Mouse (Mus musculus): ENCODE data around the gene B3galt1. TPM values are rescaled to one million over a fixed set of nuclear protein-coding genes. Genes with fewer than 3 reads are reported as not detected.

The B3galt1 gene
- total RNA-seq (2015; ENCODE audit: low replicate concordance), result not detected in 2 replicates
- not detected in 2 replicates for total RNA-seq (2017; ENCODE audit: low replicate concordance)

DNA sequence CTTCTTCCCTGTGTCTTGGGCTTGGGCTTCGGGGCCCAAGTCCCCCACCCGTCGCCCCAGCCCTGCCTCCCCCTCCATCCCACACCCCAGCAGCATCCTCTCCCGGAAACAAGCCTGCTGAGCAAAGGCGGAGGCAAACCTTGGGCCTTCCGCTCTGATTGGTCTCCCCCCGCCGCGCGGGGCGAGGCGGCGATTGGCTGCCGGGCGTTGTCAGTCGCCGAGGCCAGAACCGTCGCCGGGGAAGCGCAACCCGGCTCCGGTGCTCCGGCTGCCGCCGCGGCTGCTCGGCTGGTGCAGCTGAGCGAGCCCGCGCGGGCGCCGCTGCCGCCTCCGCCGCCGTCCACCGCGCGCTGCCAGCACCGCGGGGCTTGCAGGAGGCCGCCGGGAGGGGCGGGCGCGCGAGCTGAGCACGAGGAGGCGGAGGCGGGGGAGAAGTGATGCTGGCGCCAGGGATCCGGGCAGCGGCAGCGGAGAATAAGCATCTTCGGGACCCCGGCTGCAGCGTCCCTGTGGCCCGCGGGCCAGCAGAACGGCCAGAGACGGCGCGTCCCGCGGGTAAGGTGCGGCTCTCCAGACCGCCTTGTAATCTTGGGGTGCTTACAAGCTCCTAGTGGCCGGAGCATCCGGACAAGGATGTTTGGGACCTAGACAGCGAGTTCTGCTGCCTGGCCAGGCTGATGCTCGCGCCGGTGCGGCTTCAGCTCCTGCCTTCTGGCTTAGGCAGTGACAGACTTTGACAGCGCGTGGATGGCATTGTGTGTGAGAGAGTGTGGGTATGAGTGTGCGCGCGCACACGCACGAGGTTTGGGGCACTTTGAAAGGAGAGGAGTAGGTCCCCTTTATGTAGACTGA is at the start of gene B3galt1:
B3galt1 (plus strand) TSS at position 392 of the 852 bp plus-strand sequence.
- ATAC-seq (replicated peaks; ENCODE audit: low FRiP score, poor library complexity, severe bottlenecking), result no peak

DNA sequence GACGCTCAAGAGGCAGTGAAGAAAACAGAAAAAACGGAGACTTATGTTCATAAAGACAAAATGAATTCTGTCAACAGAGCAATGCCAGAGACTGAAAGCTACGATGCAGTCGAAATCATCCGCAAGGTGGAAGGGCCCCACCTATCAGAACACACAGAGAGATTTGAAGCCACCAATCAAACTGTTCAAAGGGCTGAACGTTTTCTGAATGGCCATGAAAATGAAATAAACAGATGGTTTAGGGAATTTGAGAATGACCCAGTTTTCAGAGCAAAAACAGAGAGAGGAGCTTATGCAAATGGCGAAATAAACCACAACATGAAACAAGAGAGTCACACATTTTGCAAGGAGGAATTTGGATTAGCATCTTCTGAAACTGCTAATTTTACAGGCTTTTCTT is 49.3 kb upstream of the B3galt1 start:
- no peak for ATAC-seq (replicated peaks; ENCODE audit: low FRiP score, poor library complexity, severe bottlenecking)

DNA sequence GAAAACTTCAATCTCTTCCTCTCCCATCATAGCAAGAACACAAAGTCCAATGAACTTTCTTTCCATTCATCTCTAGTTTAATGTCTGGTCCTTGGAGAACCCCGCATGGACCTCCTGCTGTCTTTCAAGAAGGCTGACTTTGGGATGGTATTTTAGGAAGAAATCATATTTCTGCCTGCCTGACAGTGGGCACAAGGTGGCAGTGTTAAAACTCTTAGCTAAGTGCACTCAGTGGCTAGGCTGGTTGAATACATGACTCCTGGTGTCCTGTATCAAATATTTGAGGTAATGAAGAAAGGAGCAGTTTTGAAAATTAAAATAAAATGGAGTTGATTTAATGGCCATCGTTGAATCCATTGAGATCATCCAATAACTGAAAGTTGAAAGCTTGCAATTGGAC is 30.3 kb upstream of the B3galt1 start:
- no peak for ATAC-seq (replicated peaks; ENCODE audit: low FRiP score, poor library complexity, severe bottlenecking)

DNA sequence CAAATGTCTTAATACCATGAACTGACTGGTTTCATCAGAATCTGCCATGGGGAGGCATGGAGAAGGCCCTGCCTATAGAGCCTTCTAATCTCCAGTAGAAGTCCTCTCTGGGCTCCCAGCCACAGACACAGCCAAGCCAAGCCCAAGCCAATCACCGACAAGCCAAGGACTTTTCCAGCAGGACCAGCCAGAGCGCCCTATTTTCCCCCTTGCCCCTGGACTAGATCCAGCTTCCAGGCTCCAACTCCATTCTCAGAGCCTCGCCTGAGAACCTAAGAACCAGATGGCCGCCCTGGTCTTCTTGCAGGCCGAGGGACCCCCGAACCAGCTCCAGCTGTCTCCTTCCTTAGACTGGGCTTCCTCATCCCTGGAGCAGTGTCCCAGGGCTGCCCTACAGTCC is 26.2 kb upstream of the B3galt1 start:
- ATAC-seq (replicated peaks; ENCODE audit: low FRiP score, poor library complexity, severe bottlenecking), result no peak

DNA sequence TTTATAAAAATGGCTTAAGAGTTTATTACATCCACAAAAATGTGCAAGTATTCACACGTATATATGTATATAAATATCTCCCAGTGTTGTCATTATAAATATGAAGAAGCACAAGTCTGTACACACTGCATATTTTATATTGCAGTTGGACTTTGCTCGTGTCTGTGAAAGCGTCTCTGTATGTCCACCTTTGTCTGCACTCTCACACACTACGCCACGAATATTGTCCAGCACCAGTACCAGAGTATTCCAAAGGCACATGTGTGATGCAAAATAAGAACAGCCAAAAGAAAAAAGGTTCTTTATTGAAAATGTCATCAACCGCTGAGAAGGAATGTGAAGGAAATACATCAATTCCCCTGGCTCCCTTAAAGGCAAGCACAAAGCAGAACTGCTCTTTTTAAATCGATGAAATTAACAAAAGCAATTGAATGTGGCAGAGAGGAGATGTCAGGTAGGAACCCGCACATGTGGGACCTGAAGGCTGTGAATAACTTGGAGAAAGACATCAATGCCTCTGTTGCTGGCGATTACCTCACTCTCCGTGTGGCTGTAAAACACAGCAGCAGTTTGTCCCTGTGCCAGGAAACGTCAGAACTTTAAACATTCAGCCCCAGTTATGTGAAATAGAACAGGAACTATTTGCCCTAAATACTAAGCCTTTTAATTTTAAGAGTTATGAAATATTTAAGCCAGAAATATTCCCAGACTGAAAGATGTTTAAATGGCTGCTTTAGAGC is 23.5 kb upstream of the B3galt1 start:
- ATAC-seq (replicated peaks; ENCODE audit: low FRiP score, poor library complexity, severe bottlenecking), result no peak

DNA sequence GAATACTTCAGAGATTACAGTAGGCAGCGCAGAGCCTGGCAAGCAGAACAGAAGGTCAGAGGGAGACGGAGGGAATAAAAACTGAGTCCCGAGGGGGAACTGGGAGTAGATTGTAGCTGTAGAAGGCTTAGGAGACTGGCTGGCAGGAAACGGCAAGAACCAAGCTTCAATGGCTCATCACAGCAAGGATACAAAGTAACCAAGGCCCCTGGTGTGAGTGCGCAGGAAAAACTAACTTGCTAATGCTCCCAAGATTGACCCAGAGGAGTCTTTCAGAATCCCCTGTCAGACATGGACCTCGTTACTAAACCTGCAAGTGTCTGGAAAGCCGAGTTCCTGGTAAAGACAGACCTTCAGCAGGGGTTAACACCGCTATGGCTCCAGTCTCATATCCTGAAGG is 21.2 kb upstream of the B3galt1 start:
- ATAC-seq (replicated peaks; ENCODE audit: low FRiP score, poor library complexity, severe bottlenecking), result no peak

DNA sequence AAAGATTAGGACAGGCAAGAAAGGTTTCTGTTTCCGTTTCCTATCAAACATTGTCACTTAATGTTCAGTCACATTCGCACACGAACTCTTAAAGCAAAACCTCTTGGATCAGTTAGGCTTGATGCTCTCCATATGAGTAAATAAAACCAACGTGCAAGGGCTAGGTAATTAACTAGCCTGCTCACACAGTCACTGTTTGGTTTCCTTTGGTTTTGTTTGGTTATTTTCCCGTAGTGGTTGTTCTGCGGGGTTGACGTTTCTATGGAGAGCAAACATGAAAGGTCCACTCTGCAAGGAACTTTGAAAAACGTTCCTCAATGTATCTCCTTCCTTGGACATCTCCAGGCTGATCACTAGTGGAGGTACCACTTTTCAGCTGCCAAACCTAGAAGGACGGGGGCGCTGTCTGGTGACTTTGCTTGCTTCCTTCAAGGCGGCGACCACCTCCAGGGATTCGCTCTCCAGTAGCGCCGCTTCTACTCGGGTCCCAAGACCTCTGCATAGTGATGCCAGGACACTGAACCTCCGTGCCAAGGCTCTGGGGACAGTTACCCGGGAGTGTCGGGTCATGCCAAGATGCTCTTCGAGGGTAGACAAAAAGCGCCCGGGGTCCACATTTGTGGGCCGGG is 706 bp upstream of the B3galt1 start:
- ATAC-seq (replicated peaks; ENCODE audit: low FRiP score, poor library complexity, severe bottlenecking), result no peak

DNA sequence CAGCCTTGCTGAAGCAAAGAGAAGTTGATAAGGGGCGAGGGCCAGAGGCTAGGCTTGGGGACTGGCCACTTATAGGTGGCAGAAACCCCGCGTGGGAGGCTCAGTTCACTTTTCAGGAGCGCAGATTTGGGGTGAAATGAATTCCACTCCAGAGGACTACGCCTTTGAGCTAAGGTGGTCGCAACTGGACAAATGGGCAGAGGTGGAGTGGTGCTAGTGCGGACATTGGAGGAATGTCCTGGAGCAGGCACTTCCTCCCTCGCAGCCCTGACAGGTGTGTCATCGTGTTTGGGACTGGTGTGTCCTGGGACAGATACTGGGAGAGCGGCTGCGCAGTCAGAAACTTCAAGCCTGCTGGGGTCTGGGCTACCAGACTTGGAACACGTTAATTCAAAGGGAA is 895 bp downstream of the B3galt1 start:
- no peak for ATAC-seq (replicated peaks; ENCODE audit: low FRiP score, poor library complexity, severe bottlenecking)

DNA sequence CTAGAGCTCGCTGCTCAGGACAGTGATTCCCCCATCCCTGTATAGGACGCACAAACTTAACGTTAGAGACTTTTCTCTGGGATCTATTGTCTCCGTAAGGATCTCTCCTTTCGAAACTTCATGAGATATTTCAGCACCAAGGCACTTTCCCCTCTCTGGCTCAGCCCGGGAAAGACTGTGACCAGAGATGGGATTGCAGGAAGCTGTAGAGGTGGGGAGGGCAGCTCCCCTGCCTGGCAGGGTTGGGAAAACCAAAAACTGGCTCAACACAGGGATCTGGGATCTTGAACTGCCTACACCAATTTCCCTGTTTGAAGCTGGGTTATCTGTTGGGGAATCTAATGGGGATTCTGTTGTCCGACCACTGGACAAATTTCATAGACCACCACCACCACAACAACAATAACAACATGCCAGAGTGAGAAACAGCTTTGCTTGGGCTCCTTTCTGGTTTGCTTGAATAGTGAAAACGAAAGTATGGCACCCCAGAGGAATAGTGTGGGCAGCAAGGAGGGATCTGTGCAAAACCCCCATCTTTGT is 1.5 kb downstream of the B3galt1 start:
- no peak for ATAC-seq (replicated peaks; ENCODE audit: low FRiP score, poor library complexity, severe bottlenecking)

DNA sequence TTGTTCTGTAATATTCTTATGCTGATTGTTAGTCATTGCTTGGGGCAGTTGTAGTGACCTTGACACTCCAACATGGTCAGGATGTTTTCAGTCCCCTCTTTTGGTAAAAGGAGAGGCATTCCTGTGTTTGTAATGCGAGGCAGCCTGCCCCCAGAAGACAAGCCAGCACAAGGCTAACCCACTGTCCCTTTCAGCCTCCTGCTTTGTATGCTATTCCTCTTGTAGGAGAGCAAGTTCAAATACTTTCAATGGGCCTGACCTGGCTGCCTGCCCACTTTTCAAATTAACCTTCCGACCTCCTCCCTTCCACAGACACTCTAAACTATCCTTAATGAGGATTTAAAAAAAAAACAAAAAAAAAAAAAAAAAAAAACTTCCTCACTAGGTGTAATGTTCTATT is 11.0 kb downstream of the B3galt1 start:
- ATAC-seq (replicated peaks; ENCODE audit: low FRiP score, poor library complexity, severe bottlenecking), result no peak

DNA sequence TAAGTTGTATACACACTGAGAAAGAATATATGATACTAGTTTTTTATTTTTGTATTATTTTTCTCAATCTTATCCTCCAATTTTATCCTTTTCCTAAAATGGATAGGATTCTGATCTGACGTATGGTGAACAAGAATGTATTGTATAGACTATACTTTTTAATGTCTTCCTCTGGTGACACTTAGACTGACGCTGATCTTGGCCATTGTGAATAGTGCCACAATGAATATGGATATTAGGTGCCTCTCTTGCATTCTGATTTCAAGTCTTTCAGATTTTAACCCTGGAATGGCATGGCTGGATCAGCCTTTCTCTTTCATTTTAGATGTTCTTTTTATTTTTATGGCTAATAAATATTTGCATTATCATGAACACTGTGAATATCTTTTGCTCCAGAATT is 17.4 kb downstream of the B3galt1 start:
- no peak for ATAC-seq (replicated peaks; ENCODE audit: low FRiP score, poor library complexity, severe bottlenecking)

DNA sequence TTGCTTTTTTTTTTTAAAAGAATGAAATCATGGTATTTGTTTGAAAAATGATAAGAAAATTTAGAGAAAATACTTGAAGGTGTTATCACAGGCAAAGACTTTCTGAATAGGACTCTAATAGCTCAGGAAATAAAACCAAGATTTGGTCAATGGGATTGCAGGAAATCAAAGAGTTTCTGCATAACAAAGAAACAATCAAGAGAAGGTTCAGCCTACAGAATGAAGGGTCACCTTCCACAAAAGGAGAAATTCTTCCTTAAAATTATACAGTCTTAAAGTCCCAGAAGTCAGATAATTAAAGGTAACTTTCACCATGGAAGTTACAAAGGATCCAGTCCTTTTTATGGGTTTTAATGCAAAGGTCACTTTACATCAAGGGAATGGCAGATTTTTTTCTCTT is 24.7 kb downstream of the B3galt1 start:
- no peak for ATAC-seq (replicated peaks; ENCODE audit: low FRiP score, poor library complexity, severe bottlenecking)

DNA sequence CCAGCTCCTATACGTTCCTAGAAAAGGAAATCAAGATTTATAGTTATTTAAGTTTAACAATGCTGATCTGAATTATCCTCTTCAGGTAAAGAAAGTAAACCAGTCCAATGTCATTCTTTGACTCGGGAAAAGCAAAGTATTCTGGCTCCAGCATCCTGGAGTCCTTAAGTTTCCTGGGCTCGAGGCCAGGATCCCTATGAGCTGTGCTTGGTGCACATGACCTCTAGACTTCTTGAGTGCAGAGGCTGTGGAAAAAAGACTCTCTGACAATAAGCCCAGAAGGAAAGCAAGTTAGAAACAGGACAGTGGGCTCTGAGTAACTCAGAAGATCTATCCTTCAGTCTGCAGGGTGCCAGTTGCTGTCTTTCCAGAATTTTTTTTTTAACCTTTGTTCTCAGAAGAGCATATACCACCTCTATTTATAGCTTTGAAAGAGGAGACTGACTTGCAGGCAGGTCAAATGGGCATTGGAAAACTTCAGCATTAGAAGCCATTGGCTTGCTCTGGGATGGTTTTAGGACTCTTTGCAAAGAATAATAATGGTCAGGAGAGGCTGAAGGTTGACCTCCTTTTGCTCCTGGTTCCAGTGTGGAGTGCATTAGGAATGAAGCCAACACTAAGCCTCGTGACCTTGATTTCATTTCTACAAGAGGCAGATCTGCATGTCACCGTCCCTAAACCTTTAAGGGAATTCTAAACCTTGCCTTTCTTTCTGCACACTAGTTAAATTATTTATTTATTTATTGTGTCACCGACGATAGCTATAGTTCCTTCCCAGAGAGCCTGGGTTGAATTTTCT is 26.4 kb downstream of the B3galt1 start:
- ATAC-seq (replicated peaks; ENCODE audit: low FRiP score, poor library complexity, severe bottlenecking), result no peak

DNA sequence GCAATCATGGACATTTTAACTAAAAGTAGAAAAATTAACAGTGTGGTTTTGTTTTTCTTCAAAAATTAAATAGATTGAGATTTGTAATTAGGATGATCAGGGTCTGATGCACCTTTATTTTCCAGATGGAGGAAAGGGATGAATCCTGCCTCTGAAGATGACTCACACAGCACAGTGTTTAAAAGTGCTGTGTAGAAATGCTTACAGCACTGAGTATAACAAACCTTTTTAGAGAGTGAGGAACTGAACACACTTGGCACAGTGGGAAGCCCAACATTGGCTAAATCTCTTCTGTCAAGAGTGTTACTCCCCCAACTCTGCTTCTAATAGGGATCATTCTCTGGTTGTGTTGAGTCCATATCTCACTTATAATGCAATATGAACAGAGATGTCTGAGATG is 57.2 kb downstream of the B3galt1 start:
- no peak for ATAC-seq (replicated peaks; ENCODE audit: low FRiP score, poor library complexity, severe bottlenecking)

DNA sequence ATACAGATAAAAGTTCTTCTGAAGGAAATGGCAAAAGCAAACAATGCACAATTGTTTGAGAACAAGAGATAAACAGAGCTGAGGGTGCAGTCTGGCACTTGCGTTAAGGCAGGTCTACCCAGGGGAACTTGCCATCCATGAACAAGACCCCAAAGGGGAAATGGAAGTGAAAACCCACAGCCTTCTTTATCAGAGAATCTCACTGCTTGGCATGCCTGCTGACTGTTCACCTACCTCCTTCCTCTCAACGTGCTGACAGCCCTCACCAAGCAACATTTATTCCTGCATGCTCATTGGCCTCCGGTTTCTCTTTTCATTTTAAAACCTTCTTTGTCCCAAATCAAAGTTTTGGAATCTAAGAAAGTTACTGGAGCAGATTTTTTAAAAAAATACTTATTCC is 62.0 kb downstream of the B3galt1 start:
- no peak for ATAC-seq (replicated peaks; ENCODE audit: low FRiP score, poor library complexity, severe bottlenecking)

DNA sequence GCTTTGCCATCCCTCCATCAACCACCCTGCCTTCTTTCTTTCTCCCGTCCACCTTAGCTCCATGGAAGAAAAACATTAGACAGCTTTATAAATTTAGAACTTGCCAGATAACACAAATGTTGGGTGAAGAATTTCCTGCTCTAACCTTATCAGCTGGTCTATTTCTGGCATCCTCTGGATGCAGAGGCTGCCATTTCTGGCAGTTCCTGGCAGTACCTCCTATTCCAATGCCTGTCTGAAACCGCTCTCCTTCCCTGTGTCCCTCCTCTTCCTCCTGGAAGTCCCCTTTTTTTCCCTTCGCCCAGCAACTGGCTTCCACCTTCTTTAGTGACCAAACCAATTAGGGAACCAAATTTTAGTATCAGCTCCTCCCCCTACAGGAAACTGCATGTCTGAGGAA is 62.6 kb downstream of the B3galt1 start:
- no peak for ATAC-seq (replicated peaks; ENCODE audit: low FRiP score, poor library complexity, severe bottlenecking)

DNA sequence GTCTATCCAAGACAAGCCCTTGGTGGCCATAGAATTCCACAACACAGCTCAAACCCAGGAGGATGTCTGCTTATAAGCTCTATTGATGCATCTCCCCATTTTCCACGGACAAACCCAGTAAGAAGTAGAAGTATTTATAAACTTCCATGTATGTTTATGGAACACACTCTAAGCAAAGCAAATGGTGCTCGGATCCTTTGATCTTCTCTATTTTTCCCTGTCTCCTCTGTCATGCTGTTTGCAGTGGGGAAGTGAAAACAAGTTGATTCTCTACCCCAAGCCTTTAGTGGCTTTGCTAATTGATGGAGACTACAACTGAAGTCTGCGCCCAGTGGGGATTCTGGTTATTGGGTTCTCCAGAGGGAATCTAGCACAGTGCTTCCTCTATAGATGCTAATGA is 89.2 kb downstream of the B3galt1 start:
- ATAC-seq (replicated peaks; ENCODE audit: low FRiP score, poor library complexity, severe bottlenecking), result no peak

DNA sequence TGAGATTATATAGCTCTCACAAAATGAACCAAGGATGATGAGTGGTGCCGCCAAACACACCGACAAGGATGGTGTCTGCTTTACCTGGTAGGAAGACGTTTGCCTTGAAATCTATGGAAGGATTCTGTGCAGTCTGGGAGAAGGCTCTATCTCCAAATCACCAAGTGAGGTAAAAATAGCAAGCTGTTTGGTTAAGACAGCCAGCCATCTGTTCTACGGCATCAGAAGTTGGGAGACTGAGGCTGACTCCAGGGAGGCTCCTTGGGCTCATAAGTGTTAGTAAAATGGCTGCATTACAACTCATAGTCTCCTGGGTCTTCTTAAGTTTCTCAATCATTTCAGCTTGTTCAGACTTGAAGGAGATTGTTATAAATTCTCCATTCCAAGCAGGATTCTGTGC is 91.7 kb downstream of the B3galt1 start:
- ATAC-seq (replicated peaks; ENCODE audit: low FRiP score, poor library complexity, severe bottlenecking), result no peak

DNA sequence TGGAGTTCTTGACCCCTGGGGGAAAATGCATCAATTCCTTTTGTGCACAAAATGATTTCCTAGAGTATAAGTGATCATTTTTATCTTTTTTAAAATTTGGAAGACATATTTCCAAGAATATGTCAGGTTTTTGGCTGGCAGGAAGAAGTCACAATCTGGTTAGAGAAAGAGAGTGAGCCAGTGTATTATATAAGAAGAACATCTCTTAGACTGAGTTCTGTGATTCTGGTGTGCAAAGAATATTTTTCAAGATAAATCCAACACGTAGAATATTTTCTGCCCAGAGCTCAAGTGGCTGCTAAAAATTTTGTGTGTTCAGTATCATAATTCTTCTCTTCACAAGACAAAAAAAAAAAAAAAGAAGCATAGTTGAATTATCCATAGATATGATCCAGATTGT is 92.4 kb downstream of the B3galt1 start:
- no peak for ATAC-seq (replicated peaks; ENCODE audit: low FRiP score, poor library complexity, severe bottlenecking)

DNA sequence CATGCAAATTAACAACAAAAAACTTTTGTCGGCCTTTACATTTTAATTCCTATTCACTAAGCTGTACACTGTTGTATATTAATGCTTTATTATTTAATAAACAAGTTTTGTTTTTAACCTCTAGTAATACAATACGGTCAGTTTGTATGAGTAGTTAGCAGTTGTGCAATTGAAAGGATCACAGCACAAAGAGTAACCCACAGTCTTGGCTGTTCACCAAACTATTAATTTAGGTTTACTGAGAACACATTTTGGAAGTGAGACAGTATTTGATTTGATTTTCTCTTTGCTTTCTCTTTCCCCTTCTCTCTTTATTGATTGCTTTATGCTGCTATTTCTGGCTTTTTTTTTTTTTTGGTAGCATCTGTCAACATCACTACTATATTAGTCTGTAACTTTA is 106.0 kb downstream of the B3galt1 start:
- ATAC-seq (replicated peaks; ENCODE audit: low FRiP score, poor library complexity, severe bottlenecking), result no peak
